Mouse (Mus musculus): Measurements from ENCODE around the gene Dnali1.

The Dnali1 gene

DNA sequence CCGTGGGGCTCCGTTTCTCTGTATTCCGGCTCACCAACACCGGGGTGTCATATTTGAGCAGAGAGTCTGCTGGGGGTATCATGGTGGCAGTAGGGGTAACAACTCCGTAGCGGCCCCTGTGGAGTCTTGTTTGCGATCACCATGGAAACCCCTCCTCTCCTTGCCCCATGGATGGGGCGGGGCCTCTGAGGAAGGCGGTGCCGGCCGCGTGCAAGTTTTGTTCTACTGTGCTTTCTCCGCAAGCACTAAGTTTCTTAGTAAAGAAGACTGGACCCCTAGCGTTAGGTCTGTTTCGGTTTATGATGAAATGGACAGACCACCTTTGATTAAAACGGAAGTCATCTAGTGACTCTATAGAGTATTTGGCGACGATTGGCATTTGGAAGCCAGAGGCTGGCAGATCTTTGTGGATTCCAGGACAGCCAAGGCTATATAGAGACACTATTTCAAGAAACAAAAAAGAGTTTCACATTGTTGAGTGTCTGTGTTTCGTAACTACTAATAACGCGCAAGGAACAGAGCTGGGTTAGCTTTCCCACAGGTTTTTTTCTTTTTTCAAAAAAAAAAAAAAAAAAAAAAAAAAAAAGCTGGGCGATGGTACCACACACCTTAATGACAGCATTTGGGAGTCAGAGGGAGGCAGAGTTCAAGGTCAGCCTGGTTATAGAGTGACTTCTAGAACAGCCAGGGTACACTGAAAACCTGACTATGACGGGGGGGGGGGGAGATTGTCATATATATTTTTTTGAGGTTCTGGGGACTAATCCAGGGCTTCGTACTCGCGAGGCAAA lies at the start of gene Dnali1:
TSS of gene Dnali1 (minus strand) at position 187 of the 791 bp plus-strand sequence.
- peak; percentile 61 to 67 for DNase-seq

DNA sequence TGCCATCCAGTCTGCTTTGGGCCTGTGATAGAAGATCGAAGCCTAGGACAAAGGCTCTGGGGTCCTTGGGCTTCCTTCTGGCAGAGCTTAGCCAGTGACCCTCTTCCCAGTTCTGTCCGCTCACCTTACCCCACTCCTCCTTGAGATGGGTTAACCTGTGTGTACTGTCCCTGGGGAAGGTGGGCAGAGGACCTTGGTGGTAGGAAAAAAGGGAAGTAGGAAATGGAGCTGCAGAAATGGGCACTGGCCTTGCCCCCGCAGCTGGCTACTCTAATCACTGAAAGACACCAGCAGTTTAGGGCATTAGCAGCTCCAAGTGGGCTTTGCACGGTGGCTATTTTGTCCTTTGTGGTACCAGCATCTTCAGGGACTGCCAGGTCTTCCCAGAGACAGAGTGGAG lies 49.6 kb upstream of the Dnali1 start:
- DNase-seq = no peak

DNA sequence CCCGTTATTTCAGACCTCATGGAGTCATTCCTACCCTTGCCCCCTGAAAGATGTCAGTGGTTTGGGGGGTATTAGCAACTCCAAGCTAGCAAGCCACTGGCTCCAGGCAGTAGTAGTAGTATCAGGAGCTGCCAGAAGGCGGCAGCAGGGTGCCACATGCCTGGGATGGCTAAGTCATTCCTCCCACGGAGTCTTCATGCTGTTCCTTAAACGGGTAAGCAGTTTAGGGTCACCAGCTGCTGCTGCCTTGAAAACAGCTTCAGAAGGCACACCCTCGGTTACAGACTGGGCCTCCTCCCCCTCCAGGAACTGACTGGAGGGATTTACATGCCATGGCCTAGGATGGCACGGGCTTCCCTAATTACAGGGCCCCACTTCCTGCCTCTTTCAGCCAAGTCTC lies 49.1 kb upstream of the Dnali1 start:
- DNase-seq = peak; percentile 73 to 89

DNA sequence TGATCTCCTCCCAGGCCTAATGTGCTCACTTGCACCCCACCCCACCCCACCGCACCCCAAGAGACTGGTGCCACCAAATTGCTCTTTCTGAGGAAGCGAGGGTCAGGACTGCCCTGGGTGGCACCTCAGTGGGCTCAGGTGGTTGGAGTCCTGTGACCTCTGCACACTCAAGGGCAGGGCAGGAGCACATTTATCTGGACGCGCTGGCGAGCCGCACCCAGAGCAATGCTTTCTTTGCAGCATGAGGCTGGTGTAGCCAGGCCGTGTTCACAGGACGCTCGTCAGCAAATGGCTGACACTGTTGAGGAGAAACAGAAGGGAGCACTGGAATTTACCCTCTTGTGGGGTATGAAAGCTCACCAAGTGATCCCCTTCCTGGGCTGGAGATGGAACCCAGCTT lies 39.9 kb upstream of the Dnali1 start:
- DNase-seq = no peak

DNA sequence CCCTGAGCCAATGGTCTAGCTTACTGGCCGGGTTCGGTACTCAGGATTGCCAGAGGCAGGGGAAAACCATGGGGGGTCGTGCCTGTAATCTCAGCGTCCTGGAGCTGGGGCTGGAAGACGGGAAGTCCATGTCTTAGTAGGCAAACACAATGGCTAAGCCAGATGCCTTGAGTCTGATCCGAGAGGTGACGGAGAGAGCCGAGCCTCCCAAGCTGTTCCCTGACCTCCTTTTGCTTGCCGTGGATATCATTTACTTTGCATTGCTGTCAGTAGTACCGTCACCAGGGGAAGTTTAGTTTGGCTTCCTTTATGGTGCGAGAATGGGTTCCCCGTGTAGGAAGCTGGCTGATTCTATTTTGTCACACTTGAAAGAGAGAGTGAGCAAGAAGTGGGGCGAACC lies 35.8 kb upstream of the Dnali1 start:
- no peak for DNase-seq

DNA sequence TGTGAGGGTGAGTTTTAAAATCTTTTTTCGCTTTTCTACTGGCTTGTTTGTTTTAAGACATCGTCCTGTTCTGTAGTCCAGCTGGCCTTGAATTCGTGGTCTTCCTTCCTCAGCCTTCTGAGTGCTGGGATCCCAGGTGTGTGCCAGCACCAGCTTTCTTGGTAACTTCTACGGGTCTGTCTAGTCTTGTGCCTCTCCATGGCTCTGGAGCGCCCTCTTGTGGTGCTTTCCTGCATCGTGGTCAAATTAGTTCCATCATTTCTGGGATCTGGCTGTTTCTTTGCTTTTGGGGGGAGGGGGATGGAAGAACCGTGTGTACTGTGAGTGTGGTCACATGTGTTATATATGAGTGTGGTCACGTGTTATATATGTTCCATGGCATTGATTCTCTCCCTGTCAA lies 34.0 kb upstream of the Dnali1 start:
- DNase-seq = peak; percentile 57 to 86

DNA sequence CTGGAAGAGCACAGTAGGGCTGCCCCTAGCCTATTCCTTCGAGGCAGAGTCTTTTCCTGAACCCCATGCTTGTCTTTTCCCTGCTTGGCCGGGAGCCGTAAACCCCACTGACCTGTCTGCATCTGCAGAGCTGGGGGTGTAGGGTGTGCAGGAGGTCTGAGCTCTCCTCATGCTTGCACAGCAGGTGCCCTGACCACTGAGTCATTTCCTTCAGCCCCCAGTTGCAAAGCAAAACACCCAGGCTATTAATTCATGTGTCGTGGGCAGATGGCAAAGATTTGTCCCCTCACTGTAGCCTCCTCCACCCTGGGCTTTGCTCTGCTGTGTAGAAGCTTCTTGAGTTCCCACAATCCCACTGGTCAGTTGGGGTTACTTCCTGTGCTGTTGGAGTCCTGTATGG lies 31.9 kb upstream of the Dnali1 start:
- DNase-seq = no peak

DNA sequence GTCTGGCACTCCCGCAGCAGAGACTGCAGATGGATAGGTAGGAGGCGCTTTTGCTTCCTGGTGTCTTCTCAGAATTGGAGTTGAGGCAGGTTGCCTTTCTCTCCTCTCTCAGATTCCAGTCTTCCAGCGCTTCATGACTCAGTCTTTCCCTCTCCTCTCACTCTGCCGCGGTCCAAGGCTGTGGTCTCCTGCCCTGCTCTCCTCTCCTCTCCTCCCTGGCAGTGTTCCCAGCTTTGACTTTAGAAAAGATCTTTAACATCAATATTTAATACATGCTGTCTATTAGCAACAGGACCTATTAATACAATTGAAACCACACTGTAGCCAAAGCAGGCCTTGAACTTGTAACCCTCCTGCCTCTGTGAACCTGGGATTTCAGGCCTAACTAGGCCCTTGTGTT lies 30.6 kb upstream of the Dnali1 start:
- DNase-seq = no peak

DNA sequence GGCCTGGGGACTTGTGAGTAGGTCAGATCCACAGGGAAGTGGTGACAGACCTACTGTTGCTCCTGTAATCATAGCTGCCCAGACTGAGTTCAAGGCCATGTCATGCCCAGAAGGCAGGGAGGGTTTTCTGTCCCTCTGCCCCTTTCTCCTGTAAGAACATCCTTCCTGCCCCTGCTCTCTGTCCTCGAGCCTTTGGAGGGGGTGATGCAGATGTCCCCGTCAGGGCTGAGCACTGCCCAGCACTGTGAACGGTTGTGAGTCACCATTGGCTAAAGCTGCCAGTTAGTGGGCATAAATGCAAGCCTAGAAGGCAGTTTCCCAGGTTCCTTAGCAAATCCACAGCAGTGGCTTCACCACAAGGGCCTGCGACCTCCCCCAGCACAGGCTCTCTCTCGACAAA lies 27.5 kb upstream of the Dnali1 start:
- no peak for DNase-seq

DNA sequence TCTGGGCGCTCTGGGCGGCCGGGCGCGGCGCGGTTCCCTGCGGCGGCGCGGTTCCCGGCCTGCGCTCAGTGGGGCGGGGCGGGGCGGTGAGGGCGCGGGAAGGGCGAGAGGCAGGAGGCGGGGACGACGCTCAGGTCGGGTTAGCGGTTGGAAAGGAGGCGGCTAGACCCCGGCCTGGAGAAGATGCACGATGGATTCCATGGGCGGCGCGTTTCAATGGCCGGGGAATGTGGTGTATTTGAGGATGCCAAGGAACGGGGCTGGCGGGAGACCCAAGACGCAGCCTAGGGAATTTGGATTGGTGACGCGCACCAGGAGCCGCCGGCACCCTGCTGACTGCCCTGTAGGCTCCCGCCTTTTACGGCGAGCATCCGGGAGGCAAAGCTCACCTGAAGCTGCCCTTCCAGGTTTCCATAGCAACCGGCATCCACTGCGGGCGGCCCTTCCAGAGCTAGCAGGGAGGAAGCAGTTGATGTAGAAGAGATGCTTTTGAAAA lies 19.9 kb upstream of the Dnali1 start:
- DNase-seq = peak; percentile 51 to 74

DNA sequence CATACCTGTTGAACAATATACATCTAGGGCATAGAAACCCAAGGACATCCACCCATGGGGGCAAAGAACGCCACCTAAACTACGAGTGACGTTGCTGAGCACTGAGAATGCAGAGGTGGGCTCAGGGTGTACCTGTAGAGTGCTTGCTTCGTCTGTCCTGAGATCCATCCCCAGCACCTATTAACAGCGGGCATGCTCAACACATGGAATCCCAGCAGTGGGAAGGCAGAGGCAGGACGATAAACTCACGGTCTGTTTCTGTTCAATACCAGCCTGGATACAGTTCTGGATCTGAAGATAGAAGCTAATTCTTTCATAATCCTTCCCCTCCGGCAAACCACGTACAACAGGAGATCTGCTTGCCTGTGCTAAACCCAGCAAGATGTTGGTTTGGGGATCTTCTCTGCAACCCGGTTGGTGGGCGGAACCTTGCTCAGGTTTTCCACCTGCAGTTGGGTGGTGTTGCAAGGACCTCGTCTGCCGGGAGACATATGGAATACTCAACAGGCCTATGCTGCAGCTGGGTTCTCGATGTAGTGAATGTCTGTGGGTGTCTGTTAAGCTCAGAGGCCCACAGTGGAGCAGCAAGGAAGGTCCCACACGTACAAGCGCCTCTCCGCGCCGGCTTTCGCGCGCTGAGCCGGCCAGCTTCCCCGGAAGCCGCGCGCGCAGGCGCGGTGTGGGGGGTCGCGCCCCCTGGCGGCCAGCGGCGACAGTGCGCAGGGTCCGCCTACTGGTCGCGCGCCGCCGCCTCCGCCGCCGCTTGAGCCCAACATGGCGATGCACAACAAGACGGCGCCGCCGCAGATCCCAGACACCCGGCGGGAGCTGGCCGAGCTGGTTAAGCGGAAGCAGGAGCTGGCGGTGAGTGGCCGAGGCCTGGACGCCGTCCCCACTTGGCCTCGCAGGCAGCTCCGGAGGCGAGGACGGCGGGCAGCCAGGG lies 19.2 kb upstream of the Dnali1 start, which contains the start of gene Meaf6:
TSS of gene Meaf6 (plus strand) at position 732 of the 943 bp plus-strand sequence.
- DNase-seq = peak; percentile 83 to 89

DNA sequence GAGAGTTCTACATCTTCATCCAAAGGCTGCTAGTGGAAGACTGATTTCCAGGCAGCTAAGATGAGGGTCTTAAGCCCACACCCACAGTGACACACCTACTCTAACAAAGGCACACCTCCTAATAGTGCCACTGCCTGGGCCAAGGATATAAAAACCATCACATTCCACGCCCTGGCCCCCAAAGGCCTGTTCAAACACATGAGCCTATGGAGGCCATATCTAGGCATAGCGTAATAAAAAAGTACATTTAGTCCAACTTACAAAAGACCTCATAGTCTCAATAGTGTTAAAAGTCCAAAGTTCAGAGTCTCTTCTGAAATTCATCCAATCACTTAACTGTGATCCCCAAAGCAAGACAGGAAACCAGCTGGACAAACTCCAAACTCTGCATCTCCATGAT lies 13.2 kb upstream of the Dnali1 start:
- DNase-seq = no peak

DNA sequence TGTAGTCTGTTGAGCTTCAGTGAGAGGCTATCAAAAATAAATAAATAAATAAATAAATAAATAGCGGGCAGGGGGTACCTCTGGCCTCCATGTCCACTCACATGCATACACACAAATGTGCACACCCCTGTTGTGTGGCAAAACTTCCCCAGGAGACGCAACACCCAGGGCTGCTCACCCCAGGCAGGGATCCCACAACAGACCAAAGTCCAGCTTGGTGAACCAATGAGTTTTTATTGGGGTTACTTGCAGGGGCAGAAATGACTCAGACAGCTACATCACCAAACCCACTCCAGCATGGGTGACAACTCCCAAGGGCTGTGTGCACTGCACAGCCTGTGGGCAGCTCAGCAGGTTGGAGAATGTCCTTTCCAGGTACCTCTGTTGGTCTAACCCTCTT lies 12.2 kb upstream of the Dnali1 start:
- DNase-seq = no peak

DNA sequence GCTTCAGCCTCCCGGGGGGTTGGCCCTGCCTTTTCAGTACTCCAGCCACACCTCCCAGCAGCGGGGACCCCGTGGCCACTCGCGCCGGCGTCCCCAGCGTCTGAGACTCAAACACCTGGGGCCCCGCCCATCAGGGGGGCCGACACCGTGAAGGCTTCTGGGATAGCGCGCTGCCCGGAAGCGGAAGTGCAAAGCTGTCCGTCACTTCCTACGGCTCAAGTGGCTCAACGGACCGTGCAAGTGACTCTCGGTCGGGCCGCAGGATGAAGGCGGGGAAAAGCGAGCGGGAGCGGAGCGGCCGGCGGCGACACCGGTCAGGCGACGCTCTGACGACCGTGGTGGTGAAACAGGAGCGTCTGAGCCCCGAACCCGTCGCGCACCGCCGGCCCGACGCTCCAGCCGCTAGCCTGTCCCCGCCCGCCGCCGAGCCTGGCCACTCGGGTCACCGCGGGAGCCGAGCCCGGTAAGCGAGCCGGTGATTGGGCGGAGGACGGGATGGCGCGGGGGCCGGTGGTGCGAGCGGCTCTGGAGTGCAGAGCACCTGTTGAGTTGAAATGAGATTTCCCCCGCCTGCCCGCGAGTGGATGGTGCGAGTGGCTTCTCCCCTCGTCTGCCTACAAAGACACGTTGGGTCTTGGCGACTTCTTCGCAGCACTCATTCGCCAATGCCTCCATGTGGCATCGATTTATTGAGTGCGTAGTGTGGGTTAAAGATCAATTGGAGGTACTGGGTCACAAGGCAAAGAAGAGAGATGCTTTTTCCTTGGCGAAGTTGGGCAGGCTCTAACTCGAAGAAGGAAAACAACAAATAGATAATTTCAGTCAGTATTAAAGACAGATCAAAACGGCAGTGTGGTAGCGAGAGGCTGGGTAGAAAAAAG lies 1.2 kb upstream of the Dnali1 start, which contains the start of gene Snip1:
TSS of gene Snip1 (plus strand) at position 183 of the 881 bp plus-strand sequence.
- DNase-seq = peak; percentile 94 to 96

DNA sequence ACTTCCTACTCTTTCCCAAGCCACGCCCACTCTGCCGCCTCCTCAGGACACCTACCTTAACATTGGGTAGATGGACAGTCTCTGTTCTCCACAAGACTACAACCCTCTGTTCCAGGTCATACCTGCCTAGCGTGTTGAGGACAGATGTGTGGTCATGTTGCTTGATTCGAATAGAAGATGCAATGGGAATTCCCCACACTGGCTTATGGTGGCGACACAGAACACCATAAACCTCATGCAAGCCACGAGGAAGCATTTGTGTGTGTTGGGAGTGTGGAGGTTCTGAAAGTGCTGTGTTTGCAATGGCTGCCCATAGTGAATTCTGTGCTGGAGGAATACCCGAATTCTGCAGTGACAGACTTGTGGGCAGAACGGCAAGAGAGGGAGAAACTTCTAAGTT lies 1.7 kb downstream of the Dnali1 start:
- DNase-seq = no peak

DNA sequence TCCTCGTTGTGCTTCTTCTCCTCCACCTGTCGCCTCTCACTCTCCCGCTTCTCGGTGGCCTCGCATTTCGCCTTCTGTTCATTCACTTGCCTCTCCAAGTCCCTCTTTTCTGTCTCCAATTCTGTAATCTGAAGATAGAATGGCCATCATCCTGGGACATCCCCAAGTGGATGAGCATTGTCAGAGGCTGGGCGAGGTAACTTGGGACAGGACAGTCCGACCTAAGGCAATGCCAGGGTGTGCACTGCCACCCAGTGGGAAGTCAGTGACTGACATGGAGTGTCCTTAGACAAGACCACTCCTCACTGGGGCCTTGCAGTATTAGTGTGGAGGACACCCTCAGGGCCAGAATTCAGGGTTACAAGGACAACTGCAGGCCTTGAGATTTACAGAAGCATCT lies 6.5 kb downstream of the Dnali1 start:
- peak in 1 of 2 experiments; percentile 61 for DNase-seq

DNA sequence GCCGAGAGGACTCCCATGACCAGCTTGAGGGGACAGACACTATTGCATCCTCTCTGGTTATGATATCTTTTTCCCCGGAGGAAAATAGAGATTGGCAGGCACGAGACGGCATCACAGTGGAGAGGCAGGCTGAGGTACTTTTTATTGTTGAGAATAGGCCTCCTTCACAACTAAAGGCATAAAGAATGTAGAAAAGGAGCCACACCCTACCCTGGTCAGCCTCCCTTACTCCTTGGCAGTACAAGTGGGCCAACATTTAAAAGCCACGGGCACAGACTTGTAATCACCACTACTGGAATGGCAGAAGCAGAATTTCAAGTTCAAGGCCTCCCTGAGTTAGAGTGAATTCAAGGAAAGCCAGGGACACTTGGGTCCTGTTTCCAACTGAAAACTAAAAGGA lies 7.5 kb downstream of the Dnali1 start:
- no peak for DNase-seq

DNA sequence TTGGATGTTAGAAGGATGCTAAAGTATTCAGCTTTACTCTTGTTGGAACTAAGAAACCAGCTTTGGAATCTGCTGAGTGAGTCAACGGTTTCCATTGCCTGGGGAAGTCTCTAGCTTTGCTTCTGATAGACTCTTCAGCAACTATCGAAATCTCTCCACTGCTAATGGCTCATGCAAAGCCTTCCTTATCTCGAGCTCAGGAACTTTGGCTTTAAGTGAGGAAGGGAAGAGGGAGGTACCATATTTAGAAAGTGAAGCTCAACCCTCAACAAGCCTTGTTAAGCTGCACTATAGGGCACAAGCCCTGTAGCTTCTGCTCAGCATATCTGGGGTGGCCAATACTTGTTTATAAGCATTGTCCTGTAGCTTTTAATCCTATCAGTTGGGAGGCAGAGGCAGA lies 8.2 kb downstream of the Dnali1 start:
- no peak for DNase-seq

DNA sequence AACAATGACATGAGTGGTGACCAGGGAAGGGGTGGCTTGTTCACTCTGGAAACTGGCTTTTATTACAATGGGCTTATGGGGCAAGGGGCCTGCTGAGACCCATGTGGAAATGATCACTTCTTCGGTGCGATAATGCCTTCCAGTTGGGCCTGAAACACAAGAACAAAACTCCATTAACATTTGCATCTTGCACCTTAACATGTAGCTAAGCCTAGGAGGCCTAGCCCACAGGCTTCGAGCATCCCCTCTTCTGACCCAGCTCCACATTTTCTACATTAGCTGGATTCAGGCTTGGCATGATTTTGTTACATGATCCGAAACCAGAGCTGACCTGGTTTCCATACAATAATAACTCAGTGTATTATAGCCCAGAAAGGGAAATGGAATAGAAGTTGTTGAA lies 9.0 kb downstream of the Dnali1 start:
- DNase-seq = no peak

DNA sequence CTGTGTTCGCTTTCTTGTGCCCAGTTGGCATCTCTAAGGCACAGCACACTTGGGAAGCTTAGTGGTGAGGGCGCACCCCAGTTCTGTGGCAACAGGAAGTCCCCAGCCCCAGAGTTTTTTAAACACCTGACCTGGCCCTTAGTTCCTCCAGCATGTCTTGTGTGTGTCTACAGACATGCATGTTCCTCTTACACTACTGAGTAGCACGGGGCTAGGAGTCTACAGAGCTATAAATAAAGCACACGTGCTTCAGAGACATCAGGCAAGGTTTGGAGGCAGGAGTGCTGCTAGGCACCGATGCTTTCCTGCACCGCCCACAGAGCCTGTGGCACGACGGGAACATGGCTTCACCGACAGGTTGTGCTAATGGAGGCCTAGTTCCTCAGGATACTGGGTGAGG lies 10.1 kb downstream of the Dnali1 start:
- DNase-seq = no peak

DNA sequence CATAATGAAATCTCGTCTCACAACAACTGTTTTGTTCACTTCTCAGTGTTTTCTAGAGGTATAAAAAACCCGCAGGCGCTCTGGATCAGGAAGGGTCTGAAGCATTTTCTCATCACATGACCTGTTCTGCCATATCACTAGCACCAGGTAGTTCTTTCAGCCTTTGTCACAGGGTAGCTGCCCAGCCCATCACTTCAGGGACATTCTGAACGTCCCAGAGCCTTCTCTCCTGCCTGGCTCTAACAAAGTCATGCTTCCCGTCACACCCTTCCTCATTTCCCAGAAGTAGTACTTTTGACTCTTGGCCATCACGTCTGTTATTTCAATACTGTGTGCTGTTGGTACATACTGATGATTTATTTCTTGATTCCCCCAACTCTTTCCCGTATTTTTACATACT lies 21.0 kb downstream of the Dnali1 start:
- no peak for DNase-seq

DNA sequence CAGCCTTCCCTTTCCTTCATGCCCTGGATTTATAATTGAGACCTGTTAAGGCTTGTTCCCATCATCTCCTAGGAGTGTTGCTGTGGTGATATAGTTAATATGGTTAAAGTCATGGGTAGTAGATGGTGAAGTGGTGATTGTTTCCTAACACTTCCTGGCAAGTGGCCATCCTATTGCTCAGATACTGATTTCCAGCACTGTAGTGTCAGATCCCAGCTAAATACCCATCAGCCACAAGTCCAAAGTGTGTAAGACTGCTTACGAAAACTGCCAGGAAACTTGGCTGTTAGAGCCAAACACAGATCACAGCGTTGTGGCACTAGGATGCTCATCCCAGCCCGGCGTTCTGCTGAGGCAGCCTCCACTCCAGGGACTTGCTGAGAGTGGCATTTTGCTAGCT lies 31.2 kb downstream of the Dnali1 start:
- DNase-seq = no peak
